Mouse (Mus musculus): ENCODE results near the gene Asic2. TPM values are rescaled to one million over a fixed set of nuclear protein-coding genes. Genes with fewer than 3 reads are reported as not detected.

The Asic2 gene
- total RNA-seq, 2 experiments from 2014 or later, result 64.6 to 65.7 TPM

DNA sequence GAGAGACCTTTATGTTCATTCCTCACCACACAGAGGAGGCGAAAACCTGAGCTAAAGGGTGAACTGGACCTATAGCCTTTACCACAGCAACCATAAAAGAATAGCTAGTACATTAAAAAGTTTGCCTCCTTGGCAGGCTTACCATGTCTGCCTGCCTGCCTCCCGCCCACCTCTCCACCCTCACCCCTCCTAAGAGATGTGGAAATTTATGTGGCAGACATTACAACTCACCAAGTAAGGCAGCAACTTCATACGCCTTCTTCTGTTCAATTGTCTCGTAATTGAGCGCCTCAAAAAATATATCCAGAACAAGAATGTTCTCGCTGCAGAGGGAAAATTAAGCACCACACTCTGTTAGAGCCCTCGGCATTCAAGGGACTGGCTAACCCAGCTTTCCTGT, 1081.9 kb downstream of the Asic2 start:
- peak in 1 of 2 experiments; percentile 29 for DNase-seq (ENCODE audit: low spot score in 2 of 2)

DNA sequence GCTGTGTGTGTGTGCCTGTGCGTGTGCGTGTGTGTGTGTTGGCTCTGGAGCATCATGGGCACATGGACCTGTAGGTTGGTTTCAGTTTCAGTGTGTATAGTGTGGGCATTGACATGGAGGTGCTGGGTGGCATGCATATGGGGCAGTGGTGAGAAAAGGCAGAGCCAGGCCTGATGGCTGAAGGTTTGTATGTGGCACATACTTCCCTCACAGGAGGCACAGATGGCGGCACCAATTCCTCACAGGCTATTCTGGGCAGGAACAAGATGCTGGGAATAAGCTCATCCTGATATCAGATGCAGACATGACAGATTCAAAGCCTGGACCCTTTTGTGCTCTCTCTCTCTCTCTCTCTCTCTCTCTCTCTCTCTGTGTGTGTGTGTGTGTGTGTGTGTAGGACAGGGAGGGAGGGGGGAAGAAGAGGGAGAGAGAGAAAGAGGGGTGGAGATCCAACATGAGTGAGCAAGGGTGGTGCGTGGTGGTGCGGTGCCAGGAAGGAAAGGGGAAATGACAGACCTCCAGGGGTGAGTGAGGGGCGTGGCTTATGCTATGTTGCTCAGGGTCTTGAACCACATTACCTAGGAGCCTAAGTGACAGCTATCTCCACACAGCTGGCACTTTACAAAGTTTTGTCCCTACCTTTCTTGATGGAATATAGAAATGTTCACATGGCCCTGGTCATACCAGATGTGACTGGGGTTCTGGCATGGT, 1083.6 kb downstream of the Asic2 start:
- DNase-seq (ENCODE audit: low spot score in 2 of 2), result peak; percentile 34 to 53

DNA sequence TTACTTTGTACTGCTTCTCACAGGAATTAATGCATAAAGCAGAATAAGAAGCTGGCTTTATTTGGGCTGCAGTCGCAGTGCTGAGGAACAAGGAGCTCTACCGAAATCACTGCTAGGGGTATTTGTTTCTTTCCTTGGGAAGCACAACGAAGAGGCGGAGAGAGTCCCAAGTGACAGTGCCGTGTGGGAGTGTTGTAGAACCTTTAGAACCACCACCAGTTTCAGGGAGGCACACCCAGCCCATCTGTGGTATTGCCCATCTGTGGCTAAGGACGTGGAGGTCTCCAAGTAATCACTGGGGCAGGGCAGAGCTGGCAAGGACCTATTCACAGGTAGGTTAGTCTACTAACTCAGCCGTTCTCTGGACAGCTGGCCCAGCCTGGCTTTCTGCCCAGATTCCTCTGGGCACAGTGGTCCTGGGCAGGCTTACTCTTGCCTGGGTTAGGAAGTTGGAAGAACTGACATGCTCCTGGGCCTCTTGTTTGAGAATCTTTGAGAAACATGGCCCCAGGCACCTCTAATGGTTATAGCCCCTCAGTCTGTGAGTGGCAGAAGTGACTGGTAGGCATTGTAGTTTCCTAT, 1085.9 kb downstream of the Asic2 start:
- peak; percentile 34 to 58 for DNase-seq (ENCODE audit: low spot score in 2 of 2)

GRCm38 (mm10) chr11:80878026-80878425, 1090.2 kb downstream of the Asic2 start:
- DNase-seq (ENCODE audit: low spot score in 2 of 2), result no peak

DNA sequence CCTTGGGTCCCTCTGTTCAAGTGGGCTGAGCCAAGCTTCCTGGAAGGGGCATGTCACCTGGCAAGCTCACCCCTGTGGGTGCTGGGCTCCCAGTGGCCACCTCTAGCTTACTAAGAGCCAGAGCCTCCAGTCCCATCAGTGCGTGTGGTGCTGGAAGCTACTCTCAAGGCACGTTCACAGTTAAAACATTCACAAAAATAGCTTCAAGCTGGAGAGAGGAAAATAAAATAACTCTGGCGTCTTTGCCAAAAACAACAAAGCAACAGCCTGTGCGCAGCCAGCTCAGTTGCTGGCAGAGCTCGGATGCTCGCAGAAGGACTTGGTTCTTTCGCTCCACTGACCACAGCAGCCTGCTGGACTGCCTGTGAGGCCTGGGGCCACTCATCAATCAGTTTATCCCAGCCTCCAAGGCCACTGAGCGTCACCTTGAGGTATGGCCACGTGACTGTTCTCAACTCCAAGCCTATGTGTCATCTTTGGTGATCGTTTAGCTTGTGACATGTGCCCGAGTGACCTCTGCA, 1091.1 kb downstream of the Asic2 start:
- DNase-seq (ENCODE audit: low spot score in 2 of 2), result peak in 1 of 2 experiments; percentile 37

- DNase-seq (ENCODE audit: low spot score in 2 of 2), result peak; percentile 43 to 65
These were observed 1095.5 kb downstream of the Asic2 start for GRCm38 (mm10) chr11:80872509-80873474.

DNA sequence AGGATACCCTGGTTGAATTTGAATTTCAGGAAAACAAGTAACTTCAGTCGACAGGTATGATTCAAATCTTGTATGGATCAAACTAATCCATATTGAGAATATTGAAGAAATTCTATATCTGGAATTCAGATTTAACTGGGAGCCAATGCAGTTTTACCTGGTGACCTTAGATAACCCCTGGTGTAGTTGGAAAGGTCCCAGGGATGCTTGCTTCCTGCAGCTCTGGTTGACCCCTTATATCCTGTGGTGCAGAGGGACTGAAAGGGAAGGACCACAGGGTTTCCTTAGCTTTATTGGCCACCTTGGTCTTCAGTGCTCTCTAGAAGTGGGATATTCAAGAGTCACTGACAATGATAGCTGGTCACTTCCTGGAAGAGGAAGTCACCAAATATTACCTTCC, 1100.2 kb downstream of the Asic2 start:
- no peak for DNase-seq (ENCODE audit: low spot score in 2 of 2)

GRCm38 (mm10) chr11:80862941-80863340, 1105.3 kb downstream of the Asic2 start:
- no peak for DNase-seq (ENCODE audit: low spot score in 2 of 2)

DNA sequence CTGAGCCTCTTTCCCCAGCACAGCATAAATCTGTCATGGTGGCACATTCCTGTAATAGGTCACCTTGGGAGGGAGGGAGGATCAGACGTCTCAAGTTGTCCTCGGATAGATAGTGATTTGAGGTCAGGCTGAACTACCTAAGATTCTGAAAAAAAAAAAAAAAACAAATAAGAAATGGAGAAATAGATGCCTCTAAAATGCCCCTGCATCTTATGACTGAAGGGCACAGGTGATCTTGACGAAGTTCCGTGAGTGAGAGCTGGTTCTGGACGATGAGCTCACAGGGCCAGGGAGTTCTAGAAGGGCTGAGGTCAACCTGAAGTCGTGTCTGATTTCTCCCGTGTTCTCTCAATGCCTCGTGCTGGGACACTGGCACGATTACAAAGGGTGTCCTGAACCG, 1110.2 kb downstream of the Asic2 start, which contains the start of gene Spaca3:
Gene Spaca3, plus strand, starts transcription at position 301 of the 400 bp plus-strand sequence.
- DNase-seq (ENCODE audit: low spot score in 2 of 2), result no peak

GRCm38 (mm10) chr11:80856827-80857226, 1111.4 kb downstream of the Asic2 start:
- DNase-seq (ENCODE audit: low spot score in 2 of 2), result no peak

GRCm38 (mm10) chr11:80854908-80855307, 1113.3 kb downstream of the Asic2 start:
- no peak for DNase-seq (ENCODE audit: low spot score in 2 of 2)

DNA sequence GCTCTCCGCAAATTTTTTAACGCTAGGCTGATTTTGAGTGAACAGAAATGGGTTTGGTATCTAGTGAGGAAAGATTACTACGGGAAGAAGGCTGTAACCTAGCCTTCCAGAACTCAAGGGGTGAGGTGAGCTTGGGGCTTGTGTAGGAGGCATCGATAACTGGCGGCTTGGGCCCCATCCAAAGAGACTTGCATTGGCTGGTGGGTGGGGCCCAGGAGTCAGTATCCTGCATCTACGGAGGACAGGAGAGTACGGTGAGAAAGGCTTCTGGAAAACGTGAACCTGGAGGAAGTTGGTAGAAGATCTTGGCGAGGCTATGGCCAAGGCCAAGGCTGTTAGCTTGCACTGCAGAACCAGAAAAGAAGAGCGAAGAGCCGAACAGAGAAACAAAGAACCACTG, 1113.8 kb downstream of the Asic2 start:
- no peak for DNase-seq (ENCODE audit: low spot score in 2 of 2)

DNA sequence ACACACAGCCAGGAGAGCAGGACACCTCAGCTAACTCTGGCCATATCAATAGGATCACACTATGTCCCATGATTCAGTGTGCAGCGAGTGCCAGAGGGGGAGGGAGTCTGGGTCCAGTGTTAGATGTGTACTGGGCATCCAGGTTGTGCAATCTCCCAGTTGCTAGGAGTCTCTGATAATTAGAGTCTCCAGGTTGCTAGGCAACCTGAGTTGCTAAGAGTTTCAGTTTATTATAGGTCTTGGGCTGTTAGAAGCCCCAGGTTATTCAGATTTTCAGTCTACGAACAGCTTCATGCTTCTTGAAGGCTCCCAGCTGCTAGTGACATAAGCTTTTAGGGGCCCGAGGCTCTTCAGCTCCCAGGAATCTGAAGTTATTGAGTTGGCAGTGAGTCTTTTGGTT, 1115.2 kb downstream of the Asic2 start:
- DNase-seq (ENCODE audit: low spot score in 2 of 2), result no peak

DNA sequence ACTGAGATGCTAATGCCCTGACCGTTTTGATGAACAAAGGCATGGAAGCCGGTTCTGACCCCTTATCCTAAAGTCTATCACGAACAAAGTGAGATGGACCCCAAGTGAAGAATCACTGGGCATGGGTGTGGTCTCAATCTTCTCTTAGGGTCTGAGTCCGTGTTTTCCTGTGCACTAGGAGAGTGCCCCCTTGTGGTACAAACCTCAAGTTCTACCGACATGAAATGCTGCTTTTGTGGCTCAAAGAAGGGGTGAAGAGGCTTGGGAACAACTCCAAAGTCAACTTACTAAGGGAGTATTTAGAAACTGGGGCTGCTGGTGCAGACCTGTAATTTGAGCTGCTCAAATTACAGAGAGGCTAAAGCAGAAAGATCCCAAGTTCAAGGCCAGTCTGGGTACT, 1116.4 kb downstream of the Asic2 start:
- no peak for DNase-seq (ENCODE audit: low spot score in 2 of 2)

- no peak for DNase-seq (ENCODE audit: low spot score in 2 of 2)
These were observed 1120.1 kb downstream of the Asic2 start for GRCm38 (mm10) chr11:80848131-80848530.

DNA sequence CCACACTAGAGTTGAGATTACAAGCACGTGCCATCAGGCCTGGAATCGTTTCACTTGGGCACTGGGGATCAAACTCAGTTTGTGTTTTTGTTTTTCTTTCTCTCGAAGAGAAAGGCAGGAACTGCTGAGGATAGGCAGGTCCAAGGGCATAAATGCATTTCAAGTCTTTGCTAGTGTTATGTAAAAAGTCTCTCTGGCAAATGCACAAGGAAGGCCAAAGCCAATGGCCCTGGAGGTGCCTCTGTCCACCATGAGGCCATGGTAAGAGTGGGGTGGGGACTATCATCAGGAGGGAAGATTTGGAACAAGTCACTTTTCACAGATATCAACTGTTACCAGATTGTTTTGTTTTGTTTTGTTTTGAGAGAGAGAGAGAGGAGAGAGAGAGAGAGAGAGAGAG, 1122.1 kb downstream of the Asic2 start:
- DNase-seq (ENCODE audit: low spot score in 2 of 2), result no peak

- DNase-seq (ENCODE audit: low spot score in 2 of 2), result no peak
These were observed 1122.8 kb downstream of the Asic2 start for GRCm38 (mm10) chr11:80845486-80845885.

- no peak for DNase-seq (ENCODE audit: low spot score in 2 of 2)
These were observed 1124.8 kb downstream of the Asic2 start for GRCm38 (mm10) chr11:80843435-80843834.

DNA sequence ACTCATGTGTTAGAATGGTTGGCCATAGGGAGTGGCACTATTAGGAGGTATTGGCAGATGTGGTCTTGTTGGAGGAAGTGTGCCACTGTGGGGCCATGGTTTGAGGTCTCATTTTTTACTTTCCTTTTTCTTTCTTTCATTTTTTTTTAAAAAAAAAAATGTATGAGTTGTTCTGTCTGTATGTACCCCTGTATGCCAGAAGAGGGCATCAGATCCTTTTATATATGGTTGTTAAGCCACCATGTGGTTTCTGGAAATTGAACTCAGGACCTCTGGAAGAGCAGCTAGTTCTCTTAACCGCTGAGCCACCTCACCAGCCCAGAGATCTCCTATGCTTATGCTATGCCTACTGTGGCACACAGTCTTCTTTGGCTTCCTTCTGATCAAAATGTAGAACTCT, 1129.5 kb downstream of the Asic2 start:
- DNase-seq (ENCODE audit: low spot score in 2 of 2), result no peak

GRCm38 (mm10) chr11:80835841-80836240, 1132.4 kb downstream of the Asic2 start:
- no peak for DNase-seq (ENCODE audit: low spot score in 2 of 2)

DNA sequence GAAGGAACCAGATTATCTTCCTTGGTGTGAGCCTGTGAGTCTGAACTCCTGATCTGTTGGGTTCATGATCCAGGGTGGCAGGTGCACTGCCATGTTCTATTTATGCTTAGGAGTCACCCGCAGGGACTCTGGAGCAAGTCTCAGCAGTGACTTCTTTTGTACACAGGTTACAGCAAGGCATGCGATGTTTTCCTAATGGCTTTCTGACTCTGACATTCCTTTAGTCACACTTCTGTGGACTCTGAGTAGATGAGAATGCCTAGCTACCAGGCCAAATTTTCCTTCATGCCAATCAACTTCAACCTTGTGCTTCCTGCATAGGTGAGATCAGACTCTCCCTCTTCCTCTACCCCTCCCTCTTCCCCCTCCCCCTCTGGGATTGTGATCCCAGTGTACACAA, 1132.9 kb downstream of the Asic2 start:
- no peak for DNase-seq (ENCODE audit: low spot score in 2 of 2)
